Mouse (Mus musculus): Measurements from ENCODE around the gene Ensa.

DNA sequence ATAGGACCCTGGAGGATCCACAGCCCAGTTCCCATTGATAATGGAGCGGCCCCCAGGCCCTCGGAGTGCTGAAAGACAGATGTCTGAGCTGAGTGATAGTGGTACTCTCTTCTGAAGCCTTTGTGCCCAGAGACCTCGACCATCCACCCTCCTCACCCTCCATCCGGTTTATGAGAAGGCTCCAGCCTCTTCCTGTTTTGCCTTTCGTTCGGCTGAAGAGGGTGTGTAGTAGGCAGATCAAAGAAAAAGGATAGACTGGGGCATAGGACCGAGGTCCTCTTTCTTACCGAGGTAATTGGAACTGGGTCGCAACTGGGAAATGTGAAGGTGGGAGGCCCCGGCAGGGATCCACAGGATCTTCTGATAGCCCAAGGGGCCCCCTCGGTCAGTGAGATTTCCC, 56.6 kb downstream of the Ensa start:
- TF ChIP-seq CTCF (IDR thresholded peaks at IDR 0.05; ENCODE audit: low read depth, low read length): no peak
- TF ChIP-seq POLR2A (IDR thresholded peaks at IDR 0.05; ENCODE audit: extremely low read depth, insufficient read depth, low read length): no peak

All from liver, adult 2 months (tissue).